Mouse (Mus musculus) layer of hippocampus, postnatal 36 days (tissue): ENCODE data around the gene Tbx15. TPM values are rescaled to one million over a fixed set of nuclear protein-coding genes. Genes with fewer than 3 reads are reported as not detected.
A peak's percentile ranks its signal among the peaks of the same experiment; 100 is the strongest.
"Not testable (repeated sequence)": the region's sequence is repeated elsewhere in the genome, so short reads cannot be mapped to it uniquely, and the experiment has no call there.

Experiments
- DNase-seq, 2 experiments: peaks; one replicate each; pipeline ENCODE4 v3.0.0; 2022
- total RNA-seq, 2 experiments: library from RNA; stranded (reverse); gene quantifications; 2 replicates each; pipeline ENCODE4 v1.2.3; 2021

Gene Tbx15
- total RNA-seq, 2 experiments from 2014 or later: 0.45 to 0.94 TPM

DNA sequence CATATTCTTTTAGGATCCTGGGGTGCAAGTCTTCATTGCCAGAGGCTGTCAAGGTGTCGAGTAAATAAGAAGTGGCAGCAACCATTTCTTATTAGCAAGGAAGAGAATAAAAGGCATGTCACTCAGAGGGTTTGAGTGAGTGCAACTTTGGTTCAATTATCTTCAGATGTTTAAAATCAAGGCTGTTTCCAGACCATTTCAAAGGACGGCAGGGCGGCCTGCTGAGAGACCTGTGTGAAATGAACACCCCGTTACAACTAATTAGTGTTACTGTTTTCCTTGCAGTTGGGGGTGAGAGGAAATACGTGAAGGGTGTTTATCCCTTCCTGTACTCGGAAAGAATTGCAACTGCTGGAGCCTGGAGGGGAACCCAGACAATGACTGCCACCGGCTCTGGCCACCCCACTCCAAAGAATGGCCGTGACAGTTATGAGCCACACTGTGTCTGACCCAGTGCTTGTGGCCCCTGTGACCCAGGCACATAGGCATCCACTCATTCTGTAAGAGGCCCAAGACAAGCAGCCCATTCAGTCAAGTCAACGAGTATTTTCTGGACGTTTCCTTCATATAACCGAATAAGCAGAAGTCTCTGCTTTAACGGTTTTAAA, 37.9 kb downstream of the Tbx15 start:
- DNase-seq: no peak

DNA sequence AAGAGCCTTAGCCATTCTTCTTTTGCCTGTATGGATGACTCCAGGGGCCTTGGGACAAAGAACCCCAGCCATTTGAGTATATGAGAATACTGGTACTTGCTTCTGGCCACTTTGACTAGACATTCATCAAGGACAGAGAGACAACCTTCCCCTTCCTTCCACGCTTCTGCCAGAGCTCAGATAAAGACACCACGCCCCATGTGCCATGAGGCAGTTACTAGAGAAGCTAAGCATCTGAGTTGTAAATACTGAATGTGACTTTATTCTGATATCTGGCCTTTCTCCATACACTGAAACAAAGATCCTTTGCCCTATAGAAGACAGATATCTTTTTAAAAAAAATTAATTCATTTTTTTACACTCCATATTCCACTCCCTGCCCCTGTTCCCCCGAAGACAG, 39.5 kb downstream of the Tbx15 start:
- no peak for DNase-seq

DNA sequence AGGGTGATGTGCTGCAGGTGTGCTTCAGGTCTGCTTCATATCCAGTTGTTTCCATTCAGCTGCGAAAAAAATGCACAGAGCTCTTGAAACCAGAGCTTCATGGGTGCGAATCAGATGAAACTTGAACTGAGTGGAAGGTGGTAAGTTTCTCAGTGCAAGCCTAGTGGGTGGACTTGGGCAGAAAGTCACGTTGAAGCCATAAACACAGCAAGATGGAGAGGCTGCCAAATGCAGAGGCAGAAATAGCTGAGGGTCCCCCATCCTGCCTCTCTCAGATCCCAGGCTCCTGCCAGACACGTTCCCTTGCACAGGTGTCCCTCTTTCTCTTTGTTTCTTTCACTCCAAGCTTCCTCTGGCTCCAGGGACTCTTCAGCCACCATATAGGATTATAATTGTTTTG, 41.3 kb downstream of the Tbx15 start:
- no peak for DNase-seq

DNA sequence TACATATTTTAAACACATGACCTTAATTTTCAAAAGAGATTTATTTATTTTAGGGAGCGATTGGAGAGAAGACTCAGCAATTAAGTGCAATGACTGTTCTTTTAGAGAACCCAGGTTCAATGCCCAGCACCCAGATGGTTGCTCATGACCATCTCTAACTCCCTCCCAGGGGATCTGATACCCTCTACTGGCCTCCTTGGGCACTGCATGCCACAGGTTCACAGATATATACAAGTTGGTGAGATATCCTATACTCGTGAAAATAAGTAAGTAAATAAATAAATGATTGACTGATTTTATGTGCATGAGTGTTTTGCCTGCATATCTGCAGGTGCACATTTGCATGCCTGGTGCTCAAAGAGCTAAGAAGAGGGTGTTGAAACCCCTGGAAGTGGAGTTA, 48.1 kb downstream of the Tbx15 start:
- DNase-seq: no peak

DNA sequence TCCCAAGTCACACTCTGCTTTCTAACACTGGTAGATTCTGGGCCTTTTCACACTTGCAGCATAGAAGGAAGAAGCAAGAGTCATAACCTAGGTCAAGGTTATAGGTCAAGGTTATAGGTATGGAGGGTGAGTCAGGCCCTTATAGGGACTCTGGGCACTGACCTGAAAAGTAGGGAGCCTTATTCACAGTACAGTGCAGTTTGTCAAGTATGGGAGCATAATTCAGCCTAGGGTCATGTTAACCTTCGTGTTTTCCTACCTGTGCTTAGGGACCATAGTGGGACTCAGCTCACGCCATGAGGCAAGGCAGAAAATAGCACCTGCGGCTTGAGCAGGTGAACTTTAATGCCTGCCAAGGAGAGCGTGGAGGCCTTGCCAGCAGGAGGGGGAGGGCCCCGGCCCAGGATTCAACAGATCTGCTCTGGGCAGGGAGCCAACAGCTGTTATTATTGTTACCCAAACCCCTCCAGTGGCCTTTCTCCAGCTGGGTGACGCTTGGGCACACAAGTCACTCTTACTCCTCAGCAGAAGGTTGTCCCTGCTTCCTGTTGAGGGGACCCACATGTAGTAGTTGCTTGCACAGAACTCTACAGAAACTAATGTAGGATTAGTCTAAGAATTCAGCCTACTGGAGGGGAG, 50.0 kb downstream of the Tbx15 start:
- no peak for DNase-seq

DNA sequence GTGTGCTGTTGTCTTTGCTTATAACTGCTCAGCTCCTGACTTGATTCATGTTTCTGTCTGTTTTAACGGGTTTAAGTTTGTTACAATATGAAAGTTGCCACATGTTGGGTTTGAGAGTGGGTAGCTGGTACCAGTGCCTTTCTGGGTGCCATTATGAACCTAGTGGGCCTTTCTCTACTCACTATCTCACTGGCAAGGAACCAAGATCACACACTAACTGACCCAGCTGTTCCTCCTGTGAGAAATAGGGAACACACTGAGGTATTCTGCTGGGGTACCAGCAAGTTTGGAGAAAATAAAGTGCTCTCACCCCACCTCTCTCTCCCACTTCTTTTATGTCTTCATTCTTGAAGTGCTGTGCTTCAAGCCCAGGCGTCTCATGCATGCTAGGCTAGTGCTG, 50.7 kb downstream of the Tbx15 start:
- DNase-seq: no peak

DNA sequence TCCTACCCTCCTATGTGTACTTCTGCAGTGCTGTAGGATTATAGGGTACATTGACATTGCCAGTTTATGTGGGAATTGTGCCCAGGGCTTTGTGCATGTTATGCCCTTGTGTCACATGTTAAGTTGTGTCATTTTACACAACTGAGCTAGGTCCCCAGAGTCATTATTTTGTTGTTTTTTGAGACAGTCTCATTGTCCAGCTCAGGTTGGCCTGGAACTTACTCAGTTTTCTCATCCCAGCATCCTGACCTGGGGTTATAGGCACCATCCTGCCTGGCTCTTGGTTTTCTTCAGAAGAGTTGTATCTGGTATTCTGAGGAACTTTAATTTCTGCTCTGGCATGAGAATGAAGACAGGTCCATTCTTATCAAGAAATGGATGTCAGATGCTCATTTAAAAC, 51.2 kb downstream of the Tbx15 start:
- no peak for DNase-seq

DNA sequence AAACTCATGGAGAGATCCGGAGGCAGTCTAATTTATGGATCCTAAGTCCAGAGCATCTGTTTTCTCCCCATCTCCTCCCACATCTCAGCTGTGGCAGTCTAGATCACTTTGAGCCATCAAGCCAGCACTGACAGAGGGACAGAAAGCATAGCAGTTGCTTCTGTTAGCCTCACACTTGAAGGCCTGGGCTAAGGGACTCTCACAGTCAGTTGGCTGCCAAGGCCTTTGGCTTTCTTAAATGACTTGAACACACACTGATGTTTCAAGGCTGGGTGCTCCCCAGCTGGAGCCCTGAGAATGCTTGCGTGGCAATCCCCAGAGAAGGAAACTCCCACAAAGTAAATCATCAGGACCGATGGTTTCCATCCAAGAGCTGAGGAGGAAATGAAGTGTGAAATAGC, 52.4 kb downstream of the Tbx15 start:
- DNase-seq: peak; percentile 9 to 15

DNA sequence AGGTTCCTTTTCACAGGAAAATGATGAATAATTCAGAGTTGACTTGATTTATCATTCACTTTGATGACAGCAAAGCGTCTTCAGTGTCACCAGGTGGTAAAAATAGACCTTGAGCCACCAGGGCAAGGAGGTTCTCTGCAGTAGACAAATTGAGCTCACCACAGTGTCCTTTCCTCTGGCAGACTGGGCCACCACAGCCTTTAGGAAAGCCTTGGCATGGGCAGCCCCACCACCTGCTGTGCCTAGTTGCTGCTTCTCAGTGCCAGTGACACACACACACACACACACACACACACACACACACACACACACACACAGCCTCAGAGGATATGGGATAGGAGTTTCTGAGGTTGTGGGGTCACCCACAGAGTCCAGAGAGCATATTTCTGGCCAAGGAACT, 54.0 kb downstream of the Tbx15 start:
- not testable (repeated sequence) for DNase-seq

DNA sequence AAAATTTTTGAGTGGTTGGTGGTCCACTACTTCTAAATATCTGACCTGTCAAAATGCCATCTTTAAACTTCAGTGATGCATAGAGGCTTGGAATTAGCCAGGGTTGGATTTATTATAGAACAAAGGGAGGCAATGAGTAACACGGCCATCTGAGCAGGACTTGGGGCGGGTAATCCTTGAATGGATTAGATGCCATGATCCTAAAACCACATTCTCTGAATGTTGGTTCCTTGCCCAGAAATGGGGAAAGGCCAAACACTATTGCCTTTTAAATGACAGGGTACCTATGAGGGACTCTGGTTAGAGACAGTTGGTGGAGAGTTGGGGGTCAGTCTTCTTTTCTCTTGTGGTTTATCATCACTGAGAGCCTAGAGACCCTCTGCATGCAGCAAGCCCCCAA, 55.1 kb downstream of the Tbx15 start:
- DNase-seq: no peak

DNA sequence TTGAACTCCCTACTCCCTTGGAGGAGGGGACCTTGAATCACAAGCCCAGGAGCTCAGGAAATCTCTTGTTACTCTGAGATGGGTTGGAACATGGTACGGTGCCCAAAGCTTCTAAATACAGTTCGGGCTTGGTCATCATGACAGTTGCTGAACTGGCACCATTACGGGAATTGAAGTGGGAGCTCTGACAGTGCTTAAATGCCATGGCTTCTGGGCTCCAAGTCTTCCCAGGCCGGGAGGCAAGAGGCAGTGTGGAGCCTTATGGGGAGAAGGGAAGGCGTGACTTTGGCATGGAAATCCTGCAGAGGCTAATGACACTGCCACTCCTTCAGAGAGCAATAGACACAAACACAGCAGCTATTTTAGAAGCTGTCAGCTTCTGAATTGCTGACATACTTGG, 56.0 kb downstream of the Tbx15 start:
- DNase-seq: no peak

DNA sequence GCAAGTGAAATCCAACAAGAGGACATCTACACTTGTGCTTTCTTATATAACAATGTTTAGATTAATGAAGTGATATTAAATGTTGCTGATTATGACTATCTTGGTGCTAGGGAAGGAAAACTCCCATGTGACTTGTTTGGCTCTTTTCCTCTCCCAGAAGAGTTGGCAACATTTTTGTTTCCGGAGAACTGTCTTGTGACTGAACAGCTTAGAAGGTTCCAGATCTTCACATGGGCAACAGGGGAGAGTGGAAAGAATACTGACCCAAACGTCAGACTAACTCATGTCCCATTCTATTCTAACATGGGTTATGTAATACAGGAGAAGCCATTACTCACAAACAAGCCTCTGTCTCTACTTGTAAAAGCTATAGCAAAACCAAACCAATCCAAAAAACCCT, 60.7 kb downstream of the Tbx15 start:
- no peak for DNase-seq

DNA sequence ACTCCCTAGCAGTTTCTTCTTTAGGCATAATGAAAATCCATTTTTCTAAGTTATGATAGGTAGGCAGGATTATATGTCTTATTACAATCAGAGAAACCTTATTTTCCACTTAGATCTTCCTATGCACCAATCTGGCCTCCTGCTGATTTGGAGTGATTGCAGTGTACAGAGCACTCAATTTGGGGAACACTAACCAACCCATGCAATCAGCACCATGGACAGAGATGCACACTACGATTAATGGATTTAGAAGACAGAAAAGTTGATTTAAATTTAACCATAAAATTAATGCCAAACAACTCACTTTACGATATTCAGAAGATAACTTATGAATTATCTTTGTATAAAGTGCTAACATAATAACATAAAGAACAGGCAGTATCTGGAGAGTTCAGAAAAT, 70.7 kb downstream of the Tbx15 start:
- no peak for DNase-seq

DNA sequence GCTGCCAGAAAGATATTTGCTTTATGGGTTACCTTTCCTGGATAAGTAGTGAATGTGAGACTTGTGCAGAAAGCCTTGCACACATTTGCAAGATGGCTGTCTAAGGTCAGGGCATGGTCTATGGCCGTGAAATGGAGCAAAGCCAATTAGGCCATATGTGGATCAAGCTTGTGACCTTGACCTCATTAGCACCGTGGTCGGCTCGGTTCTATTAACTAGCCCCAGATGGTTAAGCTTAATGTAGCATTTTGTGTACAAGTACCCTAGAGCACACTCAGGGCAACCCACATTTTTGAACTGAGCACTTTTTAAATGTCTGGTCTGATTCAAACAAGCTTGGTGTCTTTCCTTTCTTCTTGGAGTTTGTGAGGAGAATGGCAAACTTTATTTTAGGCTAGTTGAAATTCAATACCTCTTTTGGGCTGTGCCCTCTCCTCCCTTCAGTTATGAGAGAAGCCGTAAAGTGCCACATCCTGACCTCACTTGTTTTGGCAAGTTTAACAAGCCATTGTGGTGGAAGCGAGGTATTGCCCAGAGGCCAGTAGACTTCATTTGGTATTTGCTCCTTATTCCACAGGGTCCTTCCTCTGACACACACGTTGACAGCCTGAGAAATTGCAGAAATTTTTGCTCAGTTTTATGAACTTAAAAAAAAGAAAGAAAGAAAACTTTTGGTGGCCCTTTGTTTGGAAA, 71.9 kb downstream of the Tbx15 start:
- DNase-seq: no peak

DNA sequence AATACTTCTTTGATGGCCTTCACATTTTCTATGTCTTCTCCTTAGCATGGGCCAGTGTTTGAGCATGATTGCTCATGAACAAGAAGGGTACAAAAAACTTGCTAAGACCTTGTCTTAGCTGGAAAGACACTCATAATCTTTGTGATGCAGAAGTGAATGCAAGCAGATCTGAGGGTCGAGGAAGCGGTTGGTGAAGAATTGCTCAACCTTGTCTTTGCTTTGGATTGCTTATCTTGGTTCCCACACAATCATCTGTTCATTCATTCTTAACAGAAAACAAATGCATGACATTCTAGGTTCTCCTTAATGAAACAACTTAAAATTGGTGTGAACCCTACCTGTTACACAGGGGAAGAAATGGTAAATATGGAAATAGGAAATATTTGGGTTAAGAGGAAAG, 82.2 kb downstream of the Tbx15 start:
- no peak for DNase-seq

DNA sequence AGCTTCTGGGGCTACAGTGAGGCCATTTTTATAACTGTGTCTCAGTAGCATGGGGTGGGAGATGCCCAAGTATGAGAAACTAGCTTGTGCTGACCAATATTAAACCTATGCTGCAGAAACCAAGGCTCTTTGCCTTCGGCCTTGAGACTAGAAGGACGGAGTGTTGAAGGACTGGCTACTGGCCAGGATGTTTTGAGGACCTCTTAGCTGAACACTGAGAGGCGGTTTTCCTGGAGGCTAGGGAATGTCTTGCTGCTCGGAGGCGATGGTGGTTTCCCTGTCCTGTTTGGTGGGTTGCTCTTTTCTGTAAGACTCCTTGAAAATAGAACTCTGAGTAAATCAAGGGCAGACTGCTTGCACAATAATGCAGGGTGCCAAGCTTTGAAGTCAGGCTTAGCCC, 89.1 kb downstream of the Tbx15 start:
- DNase-seq: no peak

DNA sequence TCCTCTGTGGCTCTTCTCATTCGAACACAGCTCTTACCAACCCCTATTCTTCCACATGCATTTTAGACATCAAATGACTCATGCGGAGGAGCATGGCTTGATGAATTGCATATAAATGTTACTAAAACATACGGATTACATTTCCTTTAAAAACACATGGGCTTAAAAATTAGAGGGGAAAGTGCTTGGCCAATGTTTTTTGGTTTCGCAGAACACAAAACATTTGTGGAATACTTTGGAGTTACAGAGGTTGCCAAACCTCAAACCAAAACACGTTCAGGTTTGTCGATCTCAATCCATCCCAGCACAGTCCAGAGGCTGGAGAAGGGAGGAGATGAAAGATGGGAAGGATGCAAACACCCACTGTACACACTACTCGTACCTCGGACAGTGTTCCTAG, 90.9 kb downstream of the Tbx15 start:
- no peak for DNase-seq

DNA sequence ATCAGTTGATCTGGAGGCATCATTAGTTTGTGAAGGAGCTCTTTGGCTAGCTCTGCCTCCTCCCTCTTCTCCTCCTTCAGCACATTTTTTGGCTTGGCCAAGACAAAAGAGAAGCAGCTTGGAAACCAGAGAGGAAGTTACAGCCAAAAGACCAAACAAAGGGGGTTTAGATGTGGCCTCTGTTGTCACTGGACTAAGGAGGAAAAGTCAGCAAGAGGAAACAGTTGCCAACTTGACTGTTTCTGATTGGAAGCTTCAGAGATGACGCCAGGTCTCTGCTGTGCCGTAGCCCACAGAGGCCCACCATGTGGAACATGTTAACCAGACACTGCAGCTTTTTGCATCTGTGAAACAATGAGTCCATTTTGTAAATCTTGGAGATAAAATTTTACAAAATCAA, 96.7 kb downstream of the Tbx15 start:
- DNase-seq: no peak

DNA sequence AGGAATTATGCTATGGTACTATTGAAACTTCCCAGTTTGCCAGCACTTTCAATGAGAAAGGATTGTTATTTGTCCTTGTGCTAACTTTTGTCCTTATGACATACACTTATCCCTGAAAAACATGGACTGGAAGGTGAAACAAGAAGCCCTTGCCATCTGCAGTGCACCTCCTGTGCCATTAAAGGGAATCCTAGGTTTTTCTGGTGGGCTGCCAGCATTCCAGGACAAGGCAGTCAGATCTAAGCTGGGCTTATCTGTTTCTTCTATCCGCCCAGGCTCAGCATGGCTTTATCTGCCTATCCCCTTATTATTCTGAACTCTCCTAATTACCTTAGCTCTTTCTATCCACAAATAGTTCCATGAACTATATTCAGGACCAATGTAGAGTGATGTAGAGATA, 98.6 kb downstream of the Tbx15 start:
- DNase-seq: no peak

DNA sequence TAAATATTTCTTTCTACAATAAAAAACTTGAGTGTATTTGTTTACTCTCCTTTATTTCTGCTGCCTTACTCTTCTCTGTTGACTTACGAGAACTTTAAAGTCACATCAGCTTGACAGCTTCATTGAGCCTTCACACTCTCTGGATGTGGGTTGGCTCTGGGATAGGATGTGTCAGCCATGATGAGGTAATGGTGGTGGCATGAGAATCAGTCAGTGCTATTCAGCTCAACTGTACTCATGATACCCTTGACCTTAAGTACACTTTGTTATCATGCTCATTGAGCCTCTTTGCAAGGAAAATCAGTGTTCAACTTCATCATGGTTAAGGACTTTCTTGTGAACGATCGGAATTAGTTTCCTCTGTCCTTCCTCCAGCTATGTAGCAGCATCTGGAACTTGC, 99.8 kb downstream of the Tbx15 start:
- no peak for DNase-seq

DNA sequence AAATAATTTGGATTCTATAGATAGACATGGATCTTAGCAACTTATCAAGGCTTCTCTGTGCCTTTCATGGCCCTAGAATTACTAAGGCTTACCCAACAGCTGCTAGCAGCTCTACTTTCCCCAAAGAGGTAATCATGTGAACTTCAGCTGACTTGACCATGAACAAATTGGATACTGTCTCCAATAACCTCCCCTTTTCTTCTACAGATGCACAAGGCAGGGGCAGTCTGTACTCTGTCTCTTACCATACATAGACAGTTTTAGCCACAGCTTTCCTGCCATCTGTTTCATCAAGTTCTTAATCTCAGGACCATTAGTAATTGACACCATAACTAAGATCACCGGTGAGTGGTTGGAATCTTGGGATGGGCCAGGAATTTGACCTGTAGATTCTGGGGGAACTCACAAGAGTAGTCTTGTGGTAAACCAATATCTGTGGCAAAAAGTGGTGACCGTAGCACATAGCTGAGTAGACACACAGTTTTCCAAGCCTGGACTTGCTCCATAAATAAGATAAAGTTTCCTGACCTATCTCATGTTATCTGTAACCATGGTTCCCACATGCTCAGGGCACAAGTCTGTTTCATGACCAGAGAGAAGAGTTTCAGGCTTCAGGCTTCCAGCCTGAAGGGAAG, 139.6 kb downstream of the Tbx15 start:
- DNase-seq: no peak

DNA sequence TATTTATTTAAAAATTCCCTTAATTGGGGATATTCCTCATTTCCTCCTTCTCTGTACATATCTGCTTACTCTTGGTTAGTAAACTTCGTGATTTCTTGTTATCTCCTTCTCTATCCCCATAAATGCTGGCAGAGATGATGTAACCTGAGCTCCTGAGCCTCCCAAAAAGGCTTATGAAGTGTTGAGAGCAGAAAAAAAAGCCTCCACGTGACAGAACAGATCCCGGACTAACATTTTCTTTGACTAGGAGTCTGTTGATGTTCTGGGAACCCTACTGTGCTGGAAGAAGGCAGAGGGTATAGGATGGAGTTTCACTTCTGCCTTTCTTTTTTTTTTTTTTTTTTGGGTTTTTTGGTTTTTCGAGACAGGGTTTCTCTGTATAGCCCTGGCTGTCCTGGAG, 146.9 kb downstream of the Tbx15 start:
- DNase-seq: no peak
